Mouse (Mus musculus): Measurements from ENCODE around the gene Snx8. TPM values are rescaled to one million over a fixed set of nuclear protein-coding genes. Genes with fewer than 3 reads are reported as not detected.

Snx8 gene
- total and polyA plus RNA-seq, 3 experiments: 19.7 to 30.7 TPM; not detected in 1

DNA sequence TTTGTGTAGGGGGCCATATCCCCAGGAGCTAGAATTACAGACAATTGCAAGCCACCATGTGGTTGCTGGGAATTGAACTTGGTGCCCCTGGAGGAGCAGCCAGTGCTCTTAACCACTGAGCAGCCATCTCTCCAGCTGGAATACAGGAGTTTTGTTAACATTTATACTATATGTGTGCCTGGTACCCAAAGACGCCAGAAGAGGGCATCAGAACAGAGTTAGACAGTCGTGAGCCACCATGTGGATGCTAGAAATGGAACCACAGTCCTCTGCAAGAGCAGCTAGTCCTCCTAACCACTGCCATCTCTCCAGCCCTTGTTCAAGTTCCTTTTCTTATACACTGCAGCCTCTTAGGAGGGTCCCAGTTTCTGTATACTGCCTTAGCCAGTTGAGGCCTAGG, 55.4 kb downstream of the Snx8 start:
- TF ChIP-seq CTCF (IDR thresholded peaks at IDR 0.05 in 2 of 3, conservative IDR thresholded peaks at IDR 0.05 in 1 of 3; ENCODE audit: control insufficient read depth in 1 of 3, insufficient read depth in 1 of 3, low read depth in 2 of 3, low read length in 3 of 3, poor library complexity in 1 of 3, severe bottlenecking in 1 of 3) (peak; percentile 35 to 75 (median 55)), CHD1 (IDR thresholded peaks at IDR 0.05; ENCODE audit: low read depth, low read length) (no peak), RAD21 (IDR thresholded peaks at IDR 0.05; ENCODE audit: low read depth, low read length) (peak; percentile 29), ZC3H11A (IDR thresholded peaks at IDR 0.05; ENCODE audit: low read depth, low read length) (peak; percentile 35; the same call in 1 of the 2 replicates), TBP (IDR thresholded peaks at IDR 0.05; ENCODE audit: low read depth, low read length) (0 out of 2 replicates have a peak, but pooled peaks have one; percentile 29), SMC3 (IDR thresholded peaks at IDR 0.05; ENCODE audit: low read depth, low read length) (peak; percentile 66), ELF1 (IDR thresholded peaks at IDR 0.05; ENCODE audit: low read depth, low read length) (no peak), MYC (IDR thresholded peaks at IDR 0.05; ENCODE audit: low read depth, low read length) (peak; percentile 84)
- DNase-seq (ENCODE audit: low read depth, low spot score): peak; percentile 80
- peaks cover 0 to 4% of the 10 kb centered on the region in 2 experiments; a peak in 2 of 4 replicates for H3K36me3 ChIP-seq (ENCODE audit: control insufficient read depth in 1 of 2, insufficient read depth in 2 of 2, low read length in 2 of 2)

DNA sequence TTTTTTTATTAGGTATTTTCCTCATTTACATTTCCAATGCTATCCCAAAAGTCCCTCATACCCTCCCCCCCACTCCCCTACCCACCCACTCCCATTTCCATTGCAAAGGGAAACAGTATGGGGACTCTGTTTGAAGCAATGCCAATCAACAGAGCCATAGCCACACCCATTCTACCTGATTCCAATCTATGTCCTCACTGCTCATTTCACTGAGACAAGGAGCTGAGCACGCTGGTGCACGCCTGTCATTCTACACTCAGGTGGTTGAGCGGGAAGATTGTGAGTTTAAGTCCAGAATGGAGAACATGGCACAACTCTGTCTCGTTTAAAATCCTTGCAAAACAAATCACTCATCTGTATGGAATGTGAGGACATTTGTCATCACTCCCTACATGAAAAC, 56.5 kb downstream of the Snx8 start:
- peak; percentile 79 for DNase-seq (ENCODE audit: low read depth, low spot score)
- no peaks in the 10 kb centered on the region for H3K9me3 ChIP-seq (replicated peaks; ENCODE audit: insufficient read depth, low read length)
- peak overlapping the region in 1 of 2 experiments; percentile 82; a peak in 2 of 4 replicates for H3K4me3 ChIP-seq (ENCODE audit: control insufficient read depth in 1 of 2, insufficient read depth in 1 of 2, low read depth in 2 of 2, low read length in 2 of 2)
- H3K36me3 ChIP-seq (ENCODE audit: control insufficient read depth in 1 of 2, insufficient read depth in 2 of 2, low read length in 2 of 2): peaks cover 0 to 4% of the 10 kb centered on the region in 2 experiments; a peak in 2 of 4 replicates
- no peaks in the 10 kb centered on the region for H3K27me3 ChIP-seq (ENCODE audit: control insufficient read depth in 1 of 2, insufficient read depth in 2 of 2, low read length in 2 of 2)
- no peak for TF ChIP-seq BHLHE40 (IDR thresholded peaks at IDR 0.05; ENCODE audit: borderline replicate concordance, low read depth, low read length)
- H3K27ac ChIP-seq (ENCODE audit: control insufficient read depth, low read depth, low read length): peak overlapping the region; percentile 3; the same call in 1 of the 2 replicates
- peak overlapping the region; percentile 4; the same call in 1 of the 2 replicates for H3K9ac ChIP-seq (ENCODE audit: control insufficient read depth, low read depth, low read length, poor library complexity, severe bottlenecking)
- peaks cover 0 to 3% of the 10 kb centered on the region in 2 experiments; a peak in 1 of 4 replicates for H3K4me1 ChIP-seq (ENCODE audit: control insufficient read depth in 1 of 2, insufficient read depth in 2 of 2, low read length in 2 of 2)
- H3K79me2 ChIP-seq (ENCODE audit: control insufficient read depth, insufficient read depth, low read length, poor library complexity): peaks cover 6% of the 10 kb centered on the region; the same call in 1 of the 2 replicates

More for the DNA sequence above, 55.4 kb downstream of the Snx8 start:
- Histone ChIP-seq H3K4me1 (ENCODE audit: control insufficient read depth in 1 of 2, insufficient read depth in 2 of 2, low read length in 2 of 2) (peaks cover 0 to 3% of the 10 kb centered on the region in 2 experiments; a peak in 1 of 4 replicates), H3K79me2 (ENCODE audit: control insufficient read depth, insufficient read depth, low read length, poor library complexity) (peaks cover 6% of the 10 kb centered on the region; the same call in 1 of the 2 replicates), H3K9ac (ENCODE audit: control insufficient read depth, low read depth, low read length, poor library complexity, severe bottlenecking) (no peak overlapping the region), H3K27me3 (ENCODE audit: control insufficient read depth in 1 of 2, insufficient read depth in 2 of 2, low read length in 2 of 2) (no peaks in the 10 kb centered on the region), H3K27ac (ENCODE audit: control insufficient read depth, low read depth, low read length) (no peak overlapping the region), H3K9me3 (replicated peaks; ENCODE audit: insufficient read depth, low read length) (no peaks in the 10 kb centered on the region), H3K4me3 (ENCODE audit: control insufficient read depth in 1 of 2, insufficient read depth in 1 of 2, low read depth in 2 of 2, low read length in 2 of 2) (no peak overlapping the region)

DNA sequence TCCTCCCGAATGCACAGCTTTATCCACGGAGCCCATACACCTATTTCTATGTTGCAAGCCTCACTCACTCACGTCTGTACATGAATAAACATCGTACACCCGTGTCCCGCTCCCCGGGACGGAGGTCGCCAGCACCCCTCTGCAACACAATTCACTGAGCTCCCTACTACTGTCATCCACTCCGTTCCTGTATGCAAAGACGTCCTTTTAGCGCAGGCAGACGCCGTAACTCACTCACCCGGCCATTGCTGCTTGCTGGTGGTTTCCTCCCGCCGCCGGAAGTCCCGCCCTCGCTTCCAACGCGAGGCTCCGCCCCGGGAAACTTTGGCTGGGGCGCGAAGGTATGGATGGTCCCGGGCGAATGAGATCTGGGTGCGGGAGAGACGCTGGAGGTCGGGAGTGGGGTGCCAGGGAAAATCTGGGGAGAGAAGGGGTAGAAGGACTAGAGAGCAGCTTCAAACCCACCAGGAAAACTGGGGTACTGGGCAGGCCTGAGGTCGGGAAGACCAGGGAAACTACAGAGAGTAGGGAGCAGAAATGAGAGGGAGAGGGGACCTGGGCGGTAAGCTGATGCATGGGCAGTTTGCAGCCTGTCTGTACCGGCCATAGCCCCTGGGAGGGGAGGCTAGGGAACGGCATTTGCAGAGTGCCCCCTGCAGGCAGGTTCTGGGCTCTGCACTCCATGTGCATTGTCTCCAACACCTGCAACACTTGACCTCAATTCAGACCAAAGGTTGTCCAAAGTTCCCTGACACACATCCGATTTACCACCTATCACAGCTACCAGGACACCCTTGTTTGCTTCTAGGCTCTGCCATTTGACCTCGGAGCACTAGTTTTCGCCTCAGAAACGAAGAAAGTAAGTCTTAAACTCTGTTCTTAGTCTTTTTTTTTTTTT, 57.2 kb downstream of the Snx8 start, which contains the start of gene Mrm2:
Gene Mrm2 (minus strand): TSS at position 284 of the 898 bp plus-strand sequence.
- H3K27ac ChIP-seq (ENCODE audit: control insufficient read depth, low read depth, low read length): peak within 1 kb of the TSS; percentile 86
- 0 out of 2 replicates have a peak, but pooled peaks have one; percentile 40 for TF ChIP-seq MAZ (IDR thresholded peaks at IDR 0.05; ENCODE audit: low read depth, low read length)
- TF ChIP-seq CTCF (IDR thresholded peaks at IDR 0.05 in 2 of 3, conservative IDR thresholded peaks at IDR 0.05 in 1 of 3; ENCODE audit: control insufficient read depth in 1 of 3, insufficient read depth in 1 of 3, low read depth in 2 of 3, low read length in 3 of 3, poor library complexity in 1 of 3, severe bottlenecking in 1 of 3): peak; percentile 86 to 98 (median 87)
- TF ChIP-seq ZNF384 (IDR thresholded peaks at IDR 0.05; ENCODE audit: low read depth, low read length): peak; percentile 71
- peak; percentile 61 for TF ChIP-seq TBP (IDR thresholded peaks at IDR 0.05; ENCODE audit: low read depth, low read length)
- no peak for TF ChIP-seq USF2 (IDR thresholded peaks at IDR 0.05; ENCODE audit: borderline replicate concordance in 1 of 2, insufficient read depth in 1 of 2, low read depth in 1 of 2, low read length in 2 of 2)
- no peak for TF ChIP-seq ELF1 (IDR thresholded peaks at IDR 0.05; ENCODE audit: low read depth, low read length)
- TF ChIP-seq UBTF (IDR thresholded peaks at IDR 0.05; ENCODE audit: borderline replicate concordance, insufficient read depth, low read depth, low read length): no peak
- TF ChIP-seq JUND (IDR thresholded peaks at IDR 0.05; ENCODE audit: low read depth, low read length): no peak
- peak; percentile 72 to 94; a peak in 3 of 4 replicates for TF ChIP-seq POLR2A (IDR thresholded peaks at IDR 0.05; ENCODE audit: control insufficient read depth in 1 of 2, insufficient read depth in 1 of 2, low read depth in 1 of 2, low read length in 2 of 2, poor library complexity in 1 of 2)
- TF ChIP-seq SIN3A (IDR thresholded peaks at IDR 0.05; ENCODE audit: low read length): no peak; the same call in 1 of the 2 replicates
- no peak for TF ChIP-seq MEF2A (IDR thresholded peaks at IDR 0.05; ENCODE audit: extremely low read depth, insufficient replicate concordance, low read depth, low read length, poor library complexity, severe bottlenecking)
- TF ChIP-seq NELFE (IDR thresholded peaks at IDR 0.05; ENCODE audit: low read depth, low read length): peak; percentile 93
- no peak for TF ChIP-seq EP300 (IDR thresholded peaks at IDR 0.05; ENCODE audit: low read depth in 1 of 2, low read length in 2 of 2)
- no peak for TF ChIP-seq NRF1 (IDR thresholded peaks at IDR 0.05; ENCODE audit: insufficient read depth, low read depth, low read length, poor library complexity, severe bottlenecking)
- TF ChIP-seq ZC3H11A (IDR thresholded peaks at IDR 0.05; ENCODE audit: low read depth, low read length): no peak

More for the DNA sequence above, 57.2 kb downstream of the Snx8 start, which contains the start of gene Mrm2:
- H3K9me3 ChIP-seq (replicated peaks; ENCODE audit: insufficient read depth, low read length): no peaks in the 10 kb centered on the region
- no peaks in the 10 kb centered on the region for H3K27me3 ChIP-seq (ENCODE audit: control insufficient read depth in 1 of 2, insufficient read depth in 2 of 2, low read length in 2 of 2)
- H3K79me2 ChIP-seq (ENCODE audit: control insufficient read depth, insufficient read depth, low read length, poor library complexity): peaks cover 6% of the 10 kb centered on the region; the same call in 1 of the 2 replicates
- H3K4me1 ChIP-seq (ENCODE audit: control insufficient read depth in 1 of 2, insufficient read depth in 2 of 2, low read length in 2 of 2): peaks cover 0 to 3% of the 10 kb centered on the region in 2 experiments; a peak in 1 of 4 replicates
- H3K9ac ChIP-seq (ENCODE audit: control insufficient read depth, low read depth, low read length, poor library complexity, severe bottlenecking): peak within 1 kb of the TSS; percentile 92
- H3K36me3 ChIP-seq (ENCODE audit: control insufficient read depth in 1 of 2, insufficient read depth in 2 of 2, low read length in 2 of 2): peaks cover 0 to 4% of the 10 kb centered on the region in 2 experiments; a peak in 2 of 4 replicates
- DNase-seq (ENCODE audit: low read depth, low spot score): peak; percentile 89
- H3K4me3 ChIP-seq (ENCODE audit: control insufficient read depth in 1 of 2, insufficient read depth in 1 of 2, low read depth in 2 of 2, low read length in 2 of 2): peak within 1 kb of the TSS; percentile 82 to 95
